Mouse (Mus musculus) megakaryocyte-erythroid progenitor cell, adult 5 weeks (primary cell): Measurements from ENCODE around the gene Hist1h2an. TPM values are rescaled to one million over a fixed set of nuclear protein-coding genes. Genes with fewer than 3 reads are reported as not detected.

Experiments
- polyA plus RNA-seq: library from polyadenylated mRNA; stranded (reverse); fragments of >175 nt; gene quantifications from 2 replicates; pipeline ENCODE4 v1.2.3, GENCODE M21; 2012

Gene Hist1h2an
- 29.4 and 41.7 TPM in 2 replicates for polyA plus RNA-seq

DNA sequence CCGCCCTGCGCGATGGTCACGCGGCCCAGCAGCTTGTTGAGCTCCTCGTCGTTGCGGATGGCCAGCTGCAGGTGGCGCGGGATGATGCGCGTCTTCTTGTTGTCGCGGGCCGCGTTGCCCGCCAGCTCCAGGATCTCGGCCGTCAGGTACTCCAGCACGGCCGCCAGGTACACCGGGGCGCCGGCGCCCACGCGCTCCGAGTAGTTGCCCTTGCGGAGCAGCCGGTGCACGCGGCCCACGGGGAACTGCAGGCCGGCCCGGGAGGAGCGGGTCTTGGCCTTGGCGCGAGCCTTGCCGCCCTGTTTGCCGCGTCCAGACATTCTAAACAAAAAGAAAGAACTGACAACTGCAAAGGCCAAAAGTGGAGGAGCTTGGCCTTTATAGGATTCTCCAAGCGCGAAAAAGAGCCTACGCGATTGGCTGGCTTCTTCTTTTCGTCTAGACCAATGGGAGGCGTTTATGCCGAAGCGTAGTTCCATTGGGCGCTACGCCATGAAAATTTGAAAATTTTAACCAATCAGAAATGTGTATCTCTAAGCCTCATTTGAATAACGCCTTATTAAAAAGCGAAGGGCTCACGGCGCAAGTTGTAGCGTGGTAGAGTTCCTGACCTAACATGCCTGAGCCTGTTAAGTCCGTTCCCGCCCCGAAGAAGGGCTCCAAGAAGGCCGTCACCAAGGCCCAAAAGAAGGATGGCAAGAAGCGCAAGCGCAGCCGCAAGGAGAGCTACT lies at the start of gene Hist1h2an, which contains the start of gene Hist1h2bp:
Hist1h2an (minus strand) TSS at position 320 of the 731 bp plus-strand sequence.
Hist1h2bp (plus strand) TSS at position 563 of the 731 bp plus-strand sequence.

GRCm38 (mm10) chr13:21833461-21833860 lies 46.4 kb upstream of the Hist1h2an start, which contains the start of the genes Hist1h2ap and Hist1h2br:
Gene Hist1h2ap, minus strand, starts transcription at chr13:21833507.
Gene Hist1h2br, plus strand, starts transcription at chr13:21833743.

DNA sequence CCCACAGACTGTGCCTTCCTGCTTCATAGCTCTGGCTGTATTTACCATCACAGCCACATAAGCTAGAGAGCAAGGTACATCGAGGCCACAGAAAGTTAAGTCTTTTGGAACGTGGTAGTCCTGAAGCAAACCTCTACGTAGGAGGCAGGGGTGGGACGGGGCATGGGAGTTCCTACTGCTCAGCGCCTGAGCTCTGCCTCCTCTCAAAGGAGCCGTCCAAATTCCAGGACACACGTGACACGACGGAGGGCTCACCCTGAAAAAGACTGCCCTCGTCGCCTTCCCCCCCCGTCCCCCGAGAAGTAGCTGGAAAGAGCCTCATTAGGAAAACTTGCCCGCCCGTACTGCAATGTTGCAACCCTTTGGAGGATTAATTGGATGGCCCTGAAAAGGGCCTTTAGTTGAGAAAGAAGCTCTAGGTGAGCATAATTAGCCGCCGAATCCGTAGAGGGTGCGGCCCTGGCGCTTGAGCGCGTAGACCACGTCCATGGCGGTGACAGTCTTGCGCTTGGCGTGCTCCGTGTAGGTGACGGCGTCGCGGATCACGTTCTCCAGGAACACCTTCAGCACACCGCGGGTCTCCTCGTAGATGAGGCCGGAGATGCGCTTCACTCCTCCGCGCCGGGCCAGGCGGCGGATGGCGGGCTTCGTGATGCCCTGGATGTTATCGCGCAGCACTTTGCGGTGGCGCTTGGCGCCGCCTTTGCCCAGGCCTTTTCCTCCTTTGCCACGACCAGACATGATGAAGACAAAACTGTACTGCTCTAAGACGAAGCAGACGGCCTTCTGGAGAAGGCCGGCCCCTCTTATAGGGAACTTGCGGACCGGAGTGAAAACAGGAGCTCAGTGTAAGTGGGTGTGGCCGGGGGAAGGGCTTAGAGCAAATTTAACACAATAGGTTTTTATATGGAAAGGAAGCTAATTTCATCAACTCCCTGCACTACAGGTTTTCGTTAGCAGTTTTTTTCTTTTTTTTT lies 44.7 kb upstream of the Hist1h2an start, which contains the start of gene Hist1h4n:
Hist1h4n (minus strand) TSS at position 779 of the 977 bp plus-strand sequence.

DNA sequence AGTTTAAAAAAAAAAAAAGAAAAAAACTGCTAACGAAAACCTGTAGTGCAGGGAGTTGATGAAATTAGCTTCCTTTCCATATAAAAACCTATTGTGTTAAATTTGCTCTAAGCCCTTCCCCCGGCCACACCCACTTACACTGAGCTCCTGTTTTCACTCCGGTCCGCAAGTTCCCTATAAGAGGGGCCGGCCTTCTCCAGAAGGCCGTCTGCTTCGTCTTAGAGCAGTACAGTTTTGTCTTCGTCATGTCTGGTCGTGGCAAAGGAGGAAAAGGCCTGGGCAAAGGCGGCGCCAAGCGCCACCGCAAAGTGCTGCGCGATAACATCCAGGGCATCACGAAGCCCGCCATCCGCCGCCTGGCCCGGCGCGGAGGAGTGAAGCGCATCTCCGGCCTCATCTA lies 24.5 kb upstream of the Hist1h2an start, which contains the start of gene Hist1h4m:
Hist1h4m (plus strand) TSS at position 208 of the 400 bp plus-strand sequence.

DNA sequence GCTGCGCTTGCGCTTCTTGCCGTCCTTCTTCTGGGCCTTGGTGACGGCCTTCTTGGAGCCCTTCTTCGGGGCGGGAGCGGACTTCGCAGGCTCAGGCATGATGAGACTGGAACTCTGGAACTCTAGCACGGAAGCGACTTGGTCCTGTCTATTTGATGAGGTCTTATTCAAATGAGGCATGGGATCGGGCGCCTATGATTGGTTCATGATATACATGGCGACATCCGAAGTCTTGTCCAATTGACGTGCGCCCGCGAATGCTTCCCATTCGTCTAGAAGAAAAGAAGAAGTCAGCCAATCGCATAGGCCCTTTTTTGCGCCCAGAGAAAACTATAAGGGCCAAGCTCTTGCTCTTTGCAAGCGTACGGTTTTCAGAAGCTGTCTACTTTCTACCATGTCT lies 23.1 kb upstream of the Hist1h2an start, which contains the start of the genes Hist1h2bq and Hist1h2ao:
Hist1h2bq (minus strand) TSS at position 125 of the 400 bp plus-strand sequence.
Hist1h2ao (plus strand) TSS at position 393 of the 400 bp plus-strand sequence.

DNA sequence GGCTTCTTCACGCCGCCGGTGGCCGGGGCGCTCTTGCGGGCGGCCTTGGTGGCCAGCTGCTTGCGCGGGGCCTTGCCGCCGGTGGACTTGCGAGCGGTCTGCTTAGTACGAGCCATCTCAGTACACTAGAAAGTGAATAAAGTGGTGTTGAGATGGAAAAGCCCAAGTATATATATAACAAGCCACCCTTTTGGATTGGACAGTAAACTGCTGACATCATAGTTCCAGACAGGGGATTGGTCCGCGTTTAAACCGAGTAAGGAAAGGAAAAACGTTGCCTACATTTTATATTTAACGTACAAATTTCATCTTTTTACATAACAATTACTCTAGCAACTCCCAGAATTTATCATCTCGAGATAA lies 3.8 kb downstream of the Hist1h2an start, which contains the start of gene Hist1h3i:
Hist1h3i (minus strand) TSS at position 116 of the 363 bp plus-strand sequence.

GRCm38 (mm10) chr13:21779767-21780731 lies 7.0 kb downstream of the Hist1h2an start, which contains the start of gene Hist1h1b:
Gene Hist1h1b, minus strand, starts transcription at chr13:21780625.

DNA sequence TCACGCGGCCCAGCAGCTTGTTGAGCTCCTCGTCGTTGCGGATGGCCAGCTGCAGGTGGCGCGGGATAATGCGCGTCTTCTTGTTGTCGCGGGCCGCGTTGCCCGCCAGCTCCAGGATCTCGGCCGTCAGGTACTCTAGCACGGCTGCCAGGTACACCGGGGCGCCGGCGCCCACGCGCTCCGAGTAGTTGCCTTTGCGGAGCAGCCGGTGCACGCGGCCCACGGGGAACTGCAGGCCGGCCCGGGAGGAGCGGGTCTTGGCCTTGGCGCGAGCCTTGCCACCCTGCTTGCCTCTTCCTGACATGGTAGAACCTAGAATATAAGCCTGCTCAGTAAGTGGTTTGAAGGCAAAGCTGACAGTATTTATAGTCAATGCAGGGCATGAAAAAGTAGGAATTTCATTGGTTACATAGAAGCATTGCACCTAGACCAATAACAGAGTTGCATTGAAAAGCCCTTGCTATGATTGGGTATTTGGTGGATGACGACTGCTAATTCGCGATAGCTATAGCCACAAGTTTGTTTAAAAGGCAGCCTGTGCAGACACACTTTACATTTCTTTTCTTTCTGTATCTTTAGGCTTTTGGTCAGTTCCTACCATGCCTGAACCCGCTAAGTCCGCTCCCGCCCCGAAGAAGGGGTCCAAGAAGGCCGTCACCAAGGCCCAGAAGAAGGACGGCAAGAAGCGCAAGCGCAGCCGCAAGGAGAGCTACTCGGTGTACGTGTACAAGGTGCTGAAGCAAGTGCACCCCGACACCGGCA lies 33.3 kb downstream of the Hist1h2an start, which contains the start of the genes Hist1h2ak and Hist1h2bn:
Hist1h2ak (minus strand) TSS at position 304 of the 762 bp plus-strand sequence.
Hist1h2bn (plus strand) TSS at position 600 of the 762 bp plus-strand sequence.

GRCm38 (mm10) chr13:21750159-21751017 lies 36.6 kb downstream of the Hist1h2an start, which contains the start of gene Hist1h4k:
Gene Hist1h4k, minus strand, starts transcription at chr13:21750505.

Other genes starting within 250 kb of the Hist1h2an start
- gene Olfr1366, start 244.4 kb downstream of the Hist1h2an start, polyA plus RNA-seq: not detected in 2 replicates
- gene Olfr1535, start 227.3 kb downstream of the Hist1h2an start, polyA plus RNA-seq: not detected in 2 replicates
- gene Olfr1364, start 205.5 kb downstream of the Hist1h2an start, polyA plus RNA-seq: not detected in 2 replicates
- gene Olfr1362, start 173.2 kb downstream of the Hist1h2an start, polyA plus RNA-seq: not detected in 2 replicates
- gene Olfr11, start 144.7 kb downstream of the Hist1h2an start, polyA plus RNA-seq: not detected in 2 replicates
- 0.03 TPM in 1 of 2 replicates, not detected in the other for gene Olfr1361, start 123.8 kb downstream of the Hist1h2an start, polyA plus RNA-seq
- gene Olfr1360, start 109.8 kb downstream of the Hist1h2an start, polyA plus RNA-seq: not detected in 2 replicates
- gene Olfr1359, start 89.1 kb downstream of the Hist1h2an start, polyA plus RNA-seq: not detected in 2 replicates
- 1.1 and 2.1 TPM in 2 replicates for gene Hist1h2bl, start 71.1 kb downstream of the Hist1h2an start, polyA plus RNA-seq
- gene Hist1h2ai, start 70.8 kb downstream of the Hist1h2an start, polyA plus RNA-seq: 16.6 and 27.9 TPM in 2 replicates
- gene Hist1h3h, start 69.6 kb downstream of the Hist1h2an start, polyA plus RNA-seq: 27.0 and 31.9 TPM in 2 replicates
- 1.7 and 4.9 TPM in 2 replicates for gene Hist1h2bm, start 65.2 kb downstream of the Hist1h2an start, polyA plus RNA-seq
- gene Hist1h4j, start 52.2 kb downstream of the Hist1h2an start, polyA plus RNA-seq: 2.5 and 5.2 TPM in 2 replicates
- gene Hist1h4k, start 36.7 kb downstream of the Hist1h2an start, polyA plus RNA-seq: 19.1 and 29.2 TPM in 2 replicates
- 83.4 and 107 TPM in 2 replicates for gene Hist1h2ak, start 33.4 kb downstream of the Hist1h2an start, polyA plus RNA-seq
- gene Hist1h2bn, start 33.1 kb downstream of the Hist1h2an start, polyA plus RNA-seq: 6.8 and 17.1 TPM in 2 replicates
- gene Hist1h1b, start 6.6 kb downstream of the Hist1h2an start, polyA plus RNA-seq: 5.0 and 8.4 TPM in 2 replicates
- 37.8 and 49.3 TPM in 2 replicates for gene Hist1h3i, start 3.8 kb downstream of the Hist1h2an start, polyA plus RNA-seq
- 0.74 TPM in 2 replicates for gene Hist1h2bp, start 243 bp upstream of the Hist1h2an start, polyA plus RNA-seq
- gene Hist1h2bq, start 23.0 kb upstream of the Hist1h2an start, polyA plus RNA-seq: 2.3 and 7.9 TPM in 2 replicates
- gene Hist1h2ao, start 23.2 kb upstream of the Hist1h2an start, polyA plus RNA-seq: 9,267 and 13,368 TPM in 2 replicates
- 48.0 and 58.9 TPM in 2 replicates for gene Hist1h4m, start 24.5 kb upstream of the Hist1h2an start, polyA plus RNA-seq
- 4.8 and 10.5 TPM in 2 replicates for gene Hist1h4n, start 45.0 kb upstream of the Hist1h2an start, polyA plus RNA-seq
- 6,142 and 6,696 TPM in 2 replicates for gene Hist1h2ap, start 46.3 kb upstream of the Hist1h2an start, polyA plus RNA-seq
- gene Hist1h2br, start 46.5 kb upstream of the Hist1h2an start, polyA plus RNA-seq: 5.8 TPM in 1 of 2 replicates, not detected in the other
- 0.39 and 0.64 TPM in 2 replicates for gene Zfp184, start 157.9 kb upstream of the Hist1h2an start, polyA plus RNA-seq
- gene Pom121l2, start 194.0 kb upstream of the Hist1h2an start, polyA plus RNA-seq: 0.06 TPM in 1 of 2 replicates, not detected in the other
- 3.2 and 6.9 TPM in 2 replicates for gene Prss16, start 222.5 kb upstream of the Hist1h2an start, polyA plus RNA-seq
- 5.4 and 12.3 TPM in 2 replicates for gene Hist1h2ah, start 248.3 kb upstream of the Hist1h2an start, polyA plus RNA-seq
- gene Hist1h2bk, start 248.7 kb upstream of the Hist1h2an start, polyA plus RNA-seq: 15.0 and 17.1 TPM in 2 replicates